Mouse (Mus musculus) T-cell, adult 2 months (primary cell): ENCODE results near the gene Gm49325.
"Not testable (repeated sequence)": the region's sequence is repeated elsewhere in the genome, so short reads cannot be mapped to it uniquely, and the experiment has no call there.

Experiments
- DNase-seq: peaks from one replicate; pipeline ENCODE4 v3.0.0; 2022; ENCODE audit warnings: low spot score

Gene Gm49325

GRCm38 (mm10) chr10:77682994-77683393 is 77.0 kb downstream of the Gm49325 start:
- no peak for DNase-seq

GRCm38 (mm10) chr10:77684181-77684580 is 78.2 kb downstream of the Gm49325 start:
- DNase-seq = no peak

GRCm38 (mm10) chr10:77685895-77686664 is 80.1 kb downstream of the Gm49325 start, which contains the start of gene Tspear:
Tspear (plus strand) TSS chr10:77686569.
- no peak for DNase-seq

GRCm38 (mm10) chr10:77687021-77687420 is 81.0 kb downstream of the Gm49325 start:
- no peak for DNase-seq

- DNase-seq = not testable (repeated sequence)
Observed at GRCm38 (mm10) chr10:77690356-77690807, 84.4 kb downstream of the Gm49325 start, which contains the start of gene Gm19402. Gm19402 (minus strand) TSS chr10:77690757.
